Mouse (Mus musculus) ES-E14 (cell line): ENCODE data around the gene Asb3. TPM values are rescaled to one million over a fixed set of nuclear protein-coding genes. Genes with fewer than 3 reads are reported as not detected.
"Not testable (repeated sequence)": the region's sequence is repeated elsewhere in the genome, so short reads cannot be mapped to it uniquely, and the experiment has no call there.

ENCODE experiments used
- DNase-seq: peaks from one replicate; pipeline ENCODE4 v3.0.0-alpha.2; 2013; ENCODE audit warnings: low read depth, low spot score
- H3K27ac ChIP-seq: 2 replicates; pipeline ENCODE4 v1.5.1; 2012; ENCODE audit warnings: low read depth, mild to moderate bottlenecking, low read length, moderate library complexity, mixed read lengths; ENCODE audit not compliant: poor library complexity, insufficient read depth, severe bottlenecking
- H3K36me3 ChIP-seq: 2 replicates; pipeline ENCODE4 v1.6.1; 2012; ENCODE audit warnings: mild to moderate bottlenecking, low read length, moderate library complexity, mixed read lengths; ENCODE audit not compliant: control insufficient read depth, poor library complexity, insufficient read depth, severe bottlenecking
- H3K4me1 ChIP-seq, 2 experiments: fragments of 150-350 bp in 1 of 2; sonication (generic) in 1 of 2; 2 replicates each; pipeline ENCODE4 v1.6.1; 2012; ENCODE audit warnings: low read length in 2 of 2, mild to moderate bottlenecking in 1 of 2, mixed read lengths in 1 of 2; ENCODE audit not compliant: control insufficient read depth in 2 of 2, insufficient read depth in 2 of 2, poor library complexity in 1 of 2
- H3K4me3 ChIP-seq, 2 experiments: fragments of 150-350 bp in 1 of 2; sonication (generic) in 1 of 2; 2 replicates each; pipeline ENCODE4 v1.5.1; 2012; ENCODE audit warnings: low read length in 2 of 2, low read depth in 1 of 2, mild to moderate bottlenecking in 1 of 2, mixed read lengths in 1 of 2; ENCODE audit not compliant: insufficient read depth in 1 of 2, poor library complexity in 1 of 2, severe bottlenecking in 1 of 2
- H3K9ac ChIP-seq: 2 replicates; pipeline ENCODE4 v1.6.1; 2012; ENCODE audit warnings: low read depth, mild to moderate bottlenecking, low read length, mixed read lengths; ENCODE audit not compliant: poor library complexity, insufficient read depth, severe bottlenecking
- H3K9me3 ChIP-seq: fragments of 150-350 bp; sonication (generic); 2 replicates; pipeline ENCODE4 v1.6.1; 2012; ENCODE audit warnings: low read depth, mild to moderate bottlenecking, low read length; ENCODE audit not compliant: control insufficient read depth, insufficient read depth
- in situ Hi-C, 2 experiments: fragments of 600-800 bp; cut with MboI; formaldehyde crosslinking; loops; one replicate each; pipeline ENCODE4 v1.15.1; 2025; ENCODE audit warnings: low sequenced_read_pairs in 2 of 2, inconsistent platforms in 1 of 2; ENCODE audit not compliant: unreplicated experiment in 2 of 2
- total RNA-seq: library from RNA; depleted of rRNA; stranded (reverse); fragments of 300-350 nt; gene quantifications from 2 replicates; pipeline ENCODE4 v1.2.3, GENCODE M21; 2012; rRNA removed

The Asb3 gene
- total RNA-seq, 1 experiment = 9.7 TPM

DNA sequence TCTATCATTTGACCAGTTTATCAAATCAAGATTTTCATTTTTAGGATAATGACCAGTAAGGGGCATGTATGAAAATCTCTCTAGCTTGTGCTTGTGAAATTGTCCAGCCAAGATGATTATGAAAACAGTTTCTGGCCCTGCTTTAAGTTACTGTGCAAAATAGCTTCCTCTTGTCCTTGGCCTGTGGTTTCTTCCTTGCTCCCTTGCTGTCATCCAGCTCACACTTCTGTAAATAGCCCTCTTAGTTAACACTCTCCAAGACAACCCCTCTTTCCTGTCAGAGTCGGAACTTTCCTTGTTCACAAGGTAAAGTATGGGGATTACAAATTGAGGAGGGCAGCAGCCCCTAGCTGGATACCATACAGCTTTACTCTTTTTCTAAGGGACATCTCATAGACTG, 253.2 kb downstream of the Asb3 start:
- DNase-seq, H3K27ac ChIP-seq, H3K36me3 ChIP-seq, in situ Hi-C loops, H3K4me1 ChIP-seq, H3K9me3 ChIP-seq, H3K9ac ChIP-seq, H3K4me3 ChIP-seq: not testable (repeated sequence)

Other genes starting within 250 kb of the Asb3 start
- 2.3 and 4.6 TPM in 2 replicates for gene Acyp2, start 235.8 kb upstream of the Asb3 start, total RNA-seq
- gene Psme4, start 113.7 kb upstream of the Asb3 start, total RNA-seq = 64.0 and 91.2 TPM in 2 replicates
- 0.80 and 0.95 TPM in 2 replicates for gene Gpr75, start 58 bp upstream of the Asb3 start, total RNA-seq
- gene Erlec1, start 68.9 kb downstream of the Asb3 start, total RNA-seq = 10.8 and 12.9 TPM in 2 replicates
- gene Chac2, start 100.9 kb downstream of the Asb3 start, total RNA-seq = 2.9 and 5.3 TPM in 2 replicates